Mouse (Mus musculus): ENCODE data around the gene Itga3.

The Itga3 gene

GRCm38 (mm10) chr11:95096608-95097373 is 20.2 kb upstream of the Itga3 start:
- DNase-seq (ENCODE audit: low read depth), result no peak

GRCm38 (mm10) chr11:95095596-95095995 is 19.0 kb upstream of the Itga3 start:
- no peak for DNase-seq (ENCODE audit: low read depth)

GRCm38 (mm10) chr11:95093077-95093476 is 16.5 kb upstream of the Itga3 start:
- DNase-seq (ENCODE audit: low read depth), result peak; percentile 32

- no peak for DNase-seq (ENCODE audit: low read depth)
These were observed 12.5 kb upstream of the Itga3 start for GRCm38 (mm10) chr11:95088857-95089779.

GRCm38 (mm10) chr11:95088286-95088685 is 11.7 kb upstream of the Itga3 start:
- no peak for DNase-seq (ENCODE audit: low read depth)

- no peak for DNase-seq (ENCODE audit: low read depth)
These were observed 11.0 kb upstream of the Itga3 start for GRCm38 (mm10) chr11:95087301-95088228.

GRCm38 (mm10) chr11:95086229-95086628 is 9.6 kb upstream of the Itga3 start:
- peak; percentile 40 for DNase-seq (ENCODE audit: low read depth)

- peak; percentile 10 for DNase-seq (ENCODE audit: low read depth)
These were observed 9.1 kb upstream of the Itga3 start for GRCm38 (mm10) chr11:95085710-95086109.

- no peak for DNase-seq (ENCODE audit: low read depth)
These were observed 8.3 kb upstream of the Itga3 start for GRCm38 (mm10) chr11:95084811-95085382.

GRCm38 (mm10) chr11:95084175-95084574 is 7.6 kb upstream of the Itga3 start:
- no peak for DNase-seq (ENCODE audit: low read depth)

GRCm38 (mm10) chr11:95082896-95083295 is 6.3 kb upstream of the Itga3 start:
- peak; percentile 18 for DNase-seq (ENCODE audit: low read depth)

GRCm38 (mm10) chr11:95080783-95081182 is 4.2 kb upstream of the Itga3 start:
- DNase-seq (ENCODE audit: low read depth), result no peak

- DNase-seq (ENCODE audit: low read depth), result no peak
These were observed 2.8 kb upstream of the Itga3 start for GRCm38 (mm10) chr11:95079256-95079875.

- DNase-seq (ENCODE audit: low read depth), result peak; percentile 80
These were observed 1.4 kb upstream of the Itga3 start for GRCm38 (mm10) chr11:95077956-95078355.

- no peak for DNase-seq (ENCODE audit: low read depth)
These were observed 513 bp downstream of the Itga3 start for GRCm38 (mm10) chr11:95076041-95076535.

- no peak for DNase-seq (ENCODE audit: low read depth)
These were observed 1.2 kb downstream of the Itga3 start for GRCm38 (mm10) chr11:95075197-95076040.

- no peak for DNase-seq (ENCODE audit: low read depth)
These were observed 1.9 kb downstream of the Itga3 start for GRCm38 (mm10) chr11:95074694-95075093.

GRCm38 (mm10) chr11:95073835-95074234 is 2.8 kb downstream of the Itga3 start:
- no peak for DNase-seq (ENCODE audit: low read depth)

GRCm38 (mm10) chr11:95072804-95073203 is 3.8 kb downstream of the Itga3 start:
- DNase-seq (ENCODE audit: low read depth), result no peak

GRCm38 (mm10) chr11:95072136-95072535 is 4.5 kb downstream of the Itga3 start:
- no peak for DNase-seq (ENCODE audit: low read depth)
